Mouse (Mus musculus): Measurements from ENCODE around the gene Tmem117. TPM values are rescaled to one million over a fixed set of nuclear protein-coding genes. Genes with fewer than 3 reads are reported as not detected.

Tmem117 gene
- total and polyA plus RNA-seq, 2 experiments from 2014 or later: 17.4 to 21.6 TPM

DNA sequence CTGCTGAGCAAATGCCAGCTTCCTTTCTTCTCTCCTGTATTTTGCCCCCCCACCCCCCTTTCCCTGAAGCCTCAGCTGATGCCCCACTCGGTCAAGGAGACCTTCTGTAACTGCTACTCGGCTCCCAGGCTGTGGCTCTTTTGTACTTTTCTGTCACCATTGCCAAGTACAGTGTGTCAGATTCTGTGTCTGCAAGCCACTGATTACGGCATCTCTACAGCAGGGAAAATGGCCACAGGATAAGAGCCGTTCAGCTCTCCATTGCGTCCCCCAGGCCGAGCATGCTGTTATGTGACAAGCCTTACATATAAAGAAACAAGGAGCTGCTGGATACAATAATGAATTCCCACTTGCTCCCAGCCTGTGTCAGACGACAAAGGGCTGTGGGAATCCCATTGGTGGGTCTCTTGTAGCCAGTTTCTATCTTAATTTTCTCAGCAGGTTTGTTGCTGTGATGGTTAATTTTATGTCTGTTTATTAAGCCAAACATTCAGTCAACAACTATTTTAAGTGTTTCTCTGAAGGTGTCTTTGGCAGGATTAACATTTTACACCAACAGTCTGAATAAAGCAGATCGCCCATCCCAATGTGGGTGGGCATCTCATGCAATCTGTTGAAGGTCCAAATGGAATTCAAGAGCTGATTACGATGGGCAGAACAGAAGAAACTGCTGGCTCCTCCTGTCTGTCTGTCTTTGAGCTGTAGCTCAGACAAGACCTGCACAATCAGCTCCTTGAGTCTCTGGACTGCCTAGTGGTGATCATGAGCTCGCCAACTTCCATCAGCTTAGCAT lies 508.2 kb downstream of the Tmem117 start:
- Histone ChIP-seq H3K27ac (no peak overlapping the region), H3K4me3 (ENCODE audit: low read length) (no peak overlapping the region), H3K4me1 (ENCODE audit: insufficient read depth, low read length) (no peaks in the 10 kb centered on the region), H3K27me3 (ENCODE audit: insufficient read depth, low read length) (no peaks in the 10 kb centered on the region), H3K9me3 (ENCODE audit: low read length) (no peaks in the 10 kb centered on the region), H3K9ac (replicated peaks; ENCODE audit: low read length) (no peak overlapping the region), H3K36me3 (ENCODE audit: insufficient read depth, low read length) (no peaks in the 10 kb centered on the region), H3K4me2 (ENCODE audit: low read depth, low read length) (no peak overlapping the region)
- WGBS: 48% methylated on average over 10 of the region's 10 CpGs
- ATAC-seq: no peak
- TF ChIP-seq CTCF (IDR thresholded peaks at IDR 0.05; ENCODE audit: low read depth): no peak
- DNase-seq (ENCODE audit: low spot score): no peak

DNA sequence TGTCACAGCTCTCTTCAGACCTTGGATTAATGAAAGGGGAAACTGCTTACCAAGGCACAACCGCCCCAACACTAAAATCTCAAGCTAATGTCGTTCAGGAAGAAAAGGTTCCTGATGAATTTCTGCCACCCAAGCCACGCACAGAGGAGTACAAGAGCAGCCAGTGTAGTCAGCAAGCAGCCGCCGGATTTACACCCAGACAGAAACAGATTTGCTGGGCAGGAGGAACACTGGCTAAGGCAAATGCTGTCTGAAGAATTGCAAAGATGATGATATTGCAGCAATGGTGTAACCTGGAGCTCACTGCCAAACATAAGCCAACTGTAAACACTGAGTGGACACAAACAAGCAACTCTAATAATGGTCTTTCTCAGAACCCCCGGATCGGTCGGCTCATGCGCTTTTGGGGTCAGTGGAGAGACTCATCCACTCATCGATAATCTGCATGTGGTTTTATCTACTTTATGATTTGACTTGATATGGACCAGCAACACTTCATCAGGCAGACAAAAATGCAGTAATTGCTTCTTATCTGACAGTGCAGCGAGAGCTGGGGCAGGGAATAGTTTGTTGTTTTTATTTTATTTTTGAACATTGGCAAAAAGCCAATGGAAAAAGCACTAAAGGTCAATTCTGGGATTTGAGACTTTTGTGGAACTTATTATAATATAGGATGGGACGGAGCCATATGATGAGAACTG lies 509.8 kb downstream of the Tmem117 start:
- no peaks in the 10 kb centered on the region for H3K27me3 ChIP-seq (ENCODE audit: insufficient read depth, low read length)
- no peaks in the 10 kb centered on the region for H3K36me3 ChIP-seq (ENCODE audit: insufficient read depth, low read length)
- ATAC-seq (no peak), DNase-seq (ENCODE audit: low spot score) (no peak)
- no peak overlapping the region for H3K27ac ChIP-seq
- no peak for TF ChIP-seq CTCF (IDR thresholded peaks at IDR 0.05; ENCODE audit: low read depth)
- no peak overlapping the region for H3K4me3 ChIP-seq (ENCODE audit: low read length)
- H3K4me2 ChIP-seq (ENCODE audit: low read depth, low read length): no peak overlapping the region
- H3K9me3 ChIP-seq (ENCODE audit: low read length): no peaks in the 10 kb centered on the region
- H3K9ac ChIP-seq (replicated peaks; ENCODE audit: low read length): no peak overlapping the region
- H3K4me1 ChIP-seq (ENCODE audit: insufficient read depth, low read length): no peaks in the 10 kb centered on the region
- WGBS: 80% methylated on average over 12 of the region's 12 CpGs

DNA sequence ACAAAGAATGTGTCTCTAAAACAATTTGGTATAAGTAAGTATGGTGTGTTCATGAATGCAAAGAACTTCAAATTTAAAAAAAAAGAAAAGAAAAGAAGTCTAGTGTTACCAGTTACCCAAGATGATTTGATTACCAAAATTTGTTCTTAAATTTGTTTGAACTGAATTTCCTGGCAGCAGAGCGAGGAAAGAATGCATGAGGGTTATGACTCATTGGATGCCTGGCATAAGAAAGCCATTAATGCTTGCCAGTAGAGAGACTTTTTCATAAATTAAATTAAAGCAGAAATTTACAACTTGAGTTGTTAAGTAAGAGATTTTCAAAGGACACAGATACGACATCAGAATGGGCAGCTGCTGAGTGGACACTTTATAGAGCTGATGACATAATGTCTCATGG lies 515.1 kb downstream of the Tmem117 start:
- TF ChIP-seq CTCF (IDR thresholded peaks at IDR 0.05; ENCODE audit: low read depth): no peak
- Histone ChIP-seq H3K36me3 (ENCODE audit: insufficient read depth, low read length) (no peaks in the 10 kb centered on the region), H3K9ac (replicated peaks; ENCODE audit: low read length) (no peak overlapping the region), H3K27ac (no peak overlapping the region), H3K9me3 (ENCODE audit: low read length) (no peaks in the 10 kb centered on the region), H3K4me3 (ENCODE audit: low read length) (no peak overlapping the region), H3K27me3 (ENCODE audit: insufficient read depth, low read length) (no peaks in the 10 kb centered on the region), H3K4me2 (ENCODE audit: low read depth, low read length) (no peak overlapping the region), H3K4me1 (ENCODE audit: insufficient read depth, low read length) (no peaks in the 10 kb centered on the region)
- ATAC-seq: no peak
- WGBS: 76% methylated on average over 2 of the region's 2 CpGs
- no peak for DNase-seq (ENCODE audit: low spot score)

DNA sequence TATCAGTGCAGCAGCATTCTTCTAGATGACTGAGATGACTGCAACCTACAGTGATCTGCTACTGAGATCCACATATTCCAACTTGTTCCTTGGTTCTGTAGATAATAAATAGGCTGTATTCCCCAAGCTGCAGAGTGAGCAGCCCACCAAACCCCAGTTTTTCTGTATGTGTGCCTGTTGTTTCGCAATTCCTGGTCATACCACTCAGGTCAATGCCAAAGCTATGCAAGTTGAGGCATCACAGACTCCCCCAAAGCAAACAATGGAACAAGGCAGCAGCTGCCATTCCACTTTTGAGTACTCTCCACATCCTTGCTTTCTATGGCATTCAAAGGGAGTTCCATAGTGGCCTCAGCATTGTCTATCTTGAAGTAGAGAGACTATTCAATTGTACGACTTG lies 516.1 kb downstream of the Tmem117 start:
- no peak overlapping the region for H3K9ac ChIP-seq (replicated peaks; ENCODE audit: low read length)
- H3K9me3 ChIP-seq (ENCODE audit: low read length): no peaks in the 10 kb centered on the region
- no peaks in the 10 kb centered on the region for H3K36me3 ChIP-seq (ENCODE audit: insufficient read depth, low read length)
- H3K4me1 ChIP-seq (ENCODE audit: insufficient read depth, low read length): no peaks in the 10 kb centered on the region
- ATAC-seq (no peak), DNase-seq (ENCODE audit: low spot score) (no peak)
- TF ChIP-seq CTCF (IDR thresholded peaks at IDR 0.05; ENCODE audit: low read depth): no peak
- no peak overlapping the region for H3K4me3 ChIP-seq (ENCODE audit: low read length)
- no peak overlapping the region for H3K27ac ChIP-seq
- 74% methylated on average over 2 of the region's 2 CpGs for WGBS
- no peaks in the 10 kb centered on the region for H3K27me3 ChIP-seq (ENCODE audit: insufficient read depth, low read length)
- no peak overlapping the region for H3K4me2 ChIP-seq (ENCODE audit: low read depth, low read length)

Other genes with a start within 250 kb of the Tmem117 start
- gene Adamts20, start 163.8 kb upstream of the Tmem117 start, total RNA-seq (2014; rRNA removed): 8.0 and 10.6 TPM in 2 replicates
- gene Adamts20, start 163.8 kb upstream of the Tmem117 start, polyA plus RNA-seq (2015; fragmentation: Nextera tagmentation; extraction: Ambion mirVana): 3.2 and 3.4 TPM in 2 replicates
- 3.0 and 3.7 TPM in 2 replicates for gene Pus7l, start 85.7 kb upstream of the Tmem117 start, total RNA-seq (2014; rRNA removed)
- gene Pus7l, start 85.7 kb upstream of the Tmem117 start, polyA plus RNA-seq (2015; fragmentation: Nextera tagmentation; extraction: Ambion mirVana): 4.8 and 6.7 TPM in 2 replicates
- 0.52 and 0.90 TPM in 2 replicates for gene Irak4, start 85.6 kb upstream of the Tmem117 start, total RNA-seq (2014; rRNA removed)
- gene Irak4, start 85.6 kb upstream of the Tmem117 start, polyA plus RNA-seq (2015; fragmentation: Nextera tagmentation; extraction: Ambion mirVana): 1.9 and 2.1 TPM in 2 replicates
- gene Twf1, start 39.3 kb upstream of the Tmem117 start, total RNA-seq (2014; rRNA removed): 34.3 and 37.1 TPM in 2 replicates
- gene Twf1, start 39.3 kb upstream of the Tmem117 start, polyA plus RNA-seq (2015; fragmentation: Nextera tagmentation; extraction: Ambion mirVana): 77.4 and 77.8 TPM in 2 replicates